Mouse (Mus musculus): Measurements from ENCODE around the gene Pomc. TPM values are rescaled to one million over a fixed set of nuclear protein-coding genes. Genes with fewer than 3 reads are reported as not detected.
"Not testable (repeated sequence)": the region's sequence is repeated elsewhere in the genome, so short reads cannot be mapped to it uniquely, and the experiment has no call there.

The Pomc gene
- polyA plus RNA-seq, 1 experiment, result not detected

DNA sequence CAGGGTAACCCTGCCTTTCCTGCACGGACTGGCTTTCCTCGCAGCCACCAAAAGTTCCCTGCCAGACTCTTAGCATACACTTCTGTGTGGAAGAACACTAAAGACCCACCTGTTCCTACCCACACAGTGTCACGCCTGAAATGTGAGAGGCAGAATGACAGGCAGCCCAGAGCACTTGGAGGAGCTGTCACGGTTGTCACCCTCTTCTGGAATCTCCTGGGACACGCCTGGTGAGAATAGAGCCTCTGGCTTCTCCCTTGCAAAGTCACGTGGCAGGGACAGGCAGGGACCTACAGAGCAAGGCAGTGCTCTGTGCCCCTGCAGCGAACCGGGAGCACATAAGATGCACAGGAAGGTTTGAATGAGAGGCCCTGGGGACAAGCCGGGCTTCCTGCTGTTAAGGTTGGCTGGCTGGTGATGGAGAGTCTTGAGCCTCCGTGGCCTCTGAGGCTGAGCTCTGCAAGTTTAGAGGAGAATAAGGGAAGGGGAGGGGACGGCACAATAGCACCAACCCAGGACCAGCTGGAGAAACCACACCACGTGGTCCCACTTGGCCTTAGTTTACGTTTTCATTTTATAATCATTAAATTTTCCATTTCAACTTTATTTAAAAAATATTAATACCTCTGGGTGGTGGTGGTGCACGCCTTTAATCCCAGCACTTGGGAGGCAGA, 36.9 kb upstream of the Pomc start:
- TF ChIP-seq POLR2A (IDR thresholded peaks at IDR 0.05; ENCODE audit: borderline replicate concordance, control insufficient read depth, low read depth, low read length) (no peak), CTCF (IDR thresholded peaks at IDR 0.05; ENCODE audit: control insufficient read depth, insufficient read depth, low read length) (no peak)
- WGBS, result 33% methylated on average over 14 of the region's 14 CpGs
- H3K4me1 ChIP-seq (ENCODE audit: control insufficient read depth, insufficient read depth, low read length), result no peaks in the 10 kb centered on the region

DNA sequence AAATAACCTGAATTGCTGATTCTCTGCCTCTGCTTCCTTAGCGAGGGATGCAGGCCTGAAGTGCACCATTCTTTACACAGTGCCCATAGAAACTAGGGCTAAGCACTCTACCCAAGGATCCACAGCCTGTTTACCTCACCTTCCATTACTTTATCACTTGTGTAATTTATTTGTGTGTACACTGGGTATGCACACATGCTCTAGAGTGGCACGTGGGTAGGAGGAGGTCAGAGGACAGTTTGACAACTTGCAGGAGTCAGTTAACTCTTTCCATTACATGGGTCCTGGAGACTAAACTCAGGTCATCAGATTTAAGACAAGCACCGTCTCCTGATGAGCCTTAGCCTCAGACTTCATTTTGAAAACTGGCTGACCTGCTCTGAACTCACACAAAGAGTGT, 36.2 kb upstream of the Pomc start:
- WGBS, result 67% methylated on average over 3 of the region's 3 CpGs
- no peak overlapping the region for H3K4me3 ChIP-seq (replicated peaks; ENCODE audit: control insufficient read depth, low read depth, low read length)
- no peaks in the 10 kb centered on the region for H3K4me1 ChIP-seq (ENCODE audit: control insufficient read depth, insufficient read depth, low read length)
- TF ChIP-seq CTCF (IDR thresholded peaks at IDR 0.05; ENCODE audit: control insufficient read depth, insufficient read depth, low read length), result no peak
- no peak for TF ChIP-seq POLR2A (IDR thresholded peaks at IDR 0.05; ENCODE audit: borderline replicate concordance, control insufficient read depth, low read depth, low read length)
- H3K27ac ChIP-seq (ENCODE audit: control insufficient read depth, insufficient read depth, low read depth, low read length, poor library complexity), result no peak overlapping the region

More for the DNA sequence above, 36.9 kb upstream of the Pomc start:
- no peak overlapping the region for H3K27ac ChIP-seq (ENCODE audit: control insufficient read depth, insufficient read depth, low read depth, low read length, poor library complexity)
- no peak overlapping the region for H3K4me3 ChIP-seq (replicated peaks; ENCODE audit: control insufficient read depth, low read depth, low read length)

DNA sequence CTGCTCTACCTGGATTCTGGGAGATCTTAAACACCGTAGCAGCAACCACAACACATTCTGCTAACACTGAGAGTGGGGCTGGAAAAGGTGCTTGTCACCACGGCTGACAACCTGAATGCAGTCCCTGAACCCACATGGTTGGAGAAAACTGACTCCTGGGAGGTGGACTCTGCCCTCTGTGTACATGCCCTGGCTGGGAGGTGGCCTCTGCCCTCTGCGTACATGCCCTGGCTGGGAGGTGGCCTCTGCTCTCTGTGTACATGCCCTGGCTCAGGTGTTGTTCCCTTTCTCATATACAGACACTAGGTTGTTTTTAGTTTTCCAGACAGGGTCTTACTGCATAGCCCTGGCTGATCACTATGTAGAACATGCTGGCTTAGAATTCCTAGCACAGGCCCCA, 35.3 kb upstream of the Pomc start:
- Histone ChIP-seq H3K4me1 (ENCODE audit: control insufficient read depth, insufficient read depth, low read length) (no peaks in the 10 kb centered on the region), H3K4me3 (replicated peaks; ENCODE audit: control insufficient read depth, low read depth, low read length) (no peak overlapping the region), H3K27ac (ENCODE audit: control insufficient read depth, insufficient read depth, low read depth, low read length, poor library complexity) (no peak overlapping the region)
- TF ChIP-seq POLR2A (IDR thresholded peaks at IDR 0.05; ENCODE audit: borderline replicate concordance, control insufficient read depth, low read depth, low read length) (no peak), CTCF (IDR thresholded peaks at IDR 0.05; ENCODE audit: control insufficient read depth, insufficient read depth, low read length) (no peak)
- 85% methylated on average over 3 of the region's 3 CpGs for WGBS

DNA sequence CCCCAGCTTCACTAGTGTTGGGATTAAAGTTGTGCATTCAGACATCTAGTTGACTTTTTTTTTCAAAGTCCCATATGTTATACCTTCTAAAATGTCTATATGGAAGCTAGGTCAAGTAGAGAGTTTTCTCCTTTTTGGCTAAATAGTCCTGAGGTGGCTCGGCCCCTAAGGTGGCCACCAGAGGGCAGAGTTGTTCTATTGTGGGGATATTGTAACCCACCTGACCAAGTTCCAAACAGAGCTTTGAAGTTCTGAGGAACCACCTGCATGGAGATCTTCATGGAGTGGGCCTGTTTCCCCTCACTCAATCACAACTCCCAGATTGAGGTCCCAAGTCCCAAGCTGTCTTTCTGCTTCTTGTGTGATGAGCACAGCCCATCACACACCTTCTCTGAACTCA, 28.6 kb upstream of the Pomc start:
- WGBS, result 2% methylated on average over 1 of the region's 1 CpGs
- H3K27ac ChIP-seq (ENCODE audit: control insufficient read depth, insufficient read depth, low read depth, low read length, poor library complexity), result no peak overlapping the region
- H3K4me3 ChIP-seq (replicated peaks; ENCODE audit: control insufficient read depth, low read depth, low read length), result no peak overlapping the region
- no peaks in the 10 kb centered on the region for H3K4me1 ChIP-seq (ENCODE audit: control insufficient read depth, insufficient read depth, low read length)
- TF ChIP-seq POLR2A (IDR thresholded peaks at IDR 0.05; ENCODE audit: borderline replicate concordance, control insufficient read depth, low read depth, low read length), result no peak
- peak; percentile 63 for TF ChIP-seq CTCF (IDR thresholded peaks at IDR 0.05; ENCODE audit: control insufficient read depth, insufficient read depth, low read length)

DNA sequence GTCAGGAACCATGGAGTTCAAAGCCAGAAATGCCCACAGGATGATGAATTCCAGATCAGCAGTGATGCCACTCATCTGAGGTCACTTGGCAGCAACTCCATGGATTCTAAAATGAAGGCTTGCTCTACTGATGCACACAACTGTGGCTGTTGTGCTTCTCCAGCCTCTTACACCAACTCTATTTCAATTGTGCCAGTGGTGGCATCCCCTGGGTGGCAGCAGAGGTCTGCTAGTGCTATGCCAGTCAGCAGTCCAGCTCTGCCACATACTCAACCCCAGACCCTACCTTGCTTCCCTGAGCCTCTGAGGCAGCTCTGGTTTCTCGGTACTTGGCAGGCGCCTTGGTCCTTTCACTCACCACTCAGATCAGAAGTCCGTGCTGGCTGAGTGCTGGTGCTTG, 25.9 kb upstream of the Pomc start:
- Histone ChIP-seq H3K27ac (ENCODE audit: control insufficient read depth, insufficient read depth, low read depth, low read length, poor library complexity) (no peak overlapping the region), H3K4me3 (replicated peaks; ENCODE audit: control insufficient read depth, low read depth, low read length) (no peak overlapping the region), H3K4me1 (ENCODE audit: control insufficient read depth, insufficient read depth, low read length) (no peaks in the 10 kb centered on the region)
- TF ChIP-seq CTCF (IDR thresholded peaks at IDR 0.05; ENCODE audit: control insufficient read depth, insufficient read depth, low read length), result no peak
- TF ChIP-seq POLR2A (IDR thresholded peaks at IDR 0.05; ENCODE audit: borderline replicate concordance, control insufficient read depth, low read depth, low read length), result no peak
- 65% methylated on average over 3 of the region's 3 CpGs for WGBS

DNA sequence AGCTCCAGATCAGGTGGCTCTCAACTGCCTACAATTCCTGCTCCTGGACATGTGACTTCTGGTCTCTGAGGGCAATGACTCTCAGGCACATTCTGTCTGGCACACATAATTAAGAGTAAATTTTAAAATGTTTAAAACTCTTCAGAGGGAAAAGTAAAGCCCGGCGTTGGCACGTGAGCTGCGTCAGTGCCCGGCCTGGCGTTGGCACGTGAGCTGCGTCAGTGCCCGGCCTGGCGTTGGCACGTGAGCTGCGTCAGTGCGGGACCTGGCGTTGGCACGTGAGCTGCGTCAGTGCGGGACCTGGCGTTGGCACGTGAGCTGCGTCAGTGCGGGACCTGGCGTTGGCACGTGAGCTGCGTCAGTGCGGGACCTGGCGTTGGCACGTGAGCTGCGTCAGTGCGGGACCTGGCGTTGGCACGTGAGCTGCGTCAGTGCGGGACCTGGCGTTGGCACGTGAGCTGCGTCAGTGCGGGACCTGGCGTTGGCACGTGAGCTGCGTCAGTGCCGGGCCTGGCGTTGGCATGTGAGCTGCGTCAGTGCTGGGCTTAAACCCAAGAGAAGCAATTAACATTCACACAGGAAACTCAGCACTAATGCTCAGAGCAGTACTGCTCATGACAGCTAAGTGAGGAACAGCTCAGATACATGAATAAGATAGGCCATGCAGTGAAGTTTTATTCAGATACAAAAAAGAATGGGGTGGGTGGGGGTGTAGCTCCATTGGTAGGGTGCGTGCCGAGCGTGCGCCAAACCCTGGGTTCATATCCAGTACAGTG, 24.5 kb upstream of the Pomc start:
- 90% methylated on average over 39 of the region's 47 CpGs for WGBS
- not testable (repeated sequence) for H3K4me3 ChIP-seq (replicated peaks; ENCODE audit: control insufficient read depth, low read depth, low read length); H3K4me1 ChIP-seq (ENCODE audit: control insufficient read depth, insufficient read depth, low read length); H3K27ac ChIP-seq (ENCODE audit: control insufficient read depth, insufficient read depth, low read depth, low read length, poor library complexity)

DNA sequence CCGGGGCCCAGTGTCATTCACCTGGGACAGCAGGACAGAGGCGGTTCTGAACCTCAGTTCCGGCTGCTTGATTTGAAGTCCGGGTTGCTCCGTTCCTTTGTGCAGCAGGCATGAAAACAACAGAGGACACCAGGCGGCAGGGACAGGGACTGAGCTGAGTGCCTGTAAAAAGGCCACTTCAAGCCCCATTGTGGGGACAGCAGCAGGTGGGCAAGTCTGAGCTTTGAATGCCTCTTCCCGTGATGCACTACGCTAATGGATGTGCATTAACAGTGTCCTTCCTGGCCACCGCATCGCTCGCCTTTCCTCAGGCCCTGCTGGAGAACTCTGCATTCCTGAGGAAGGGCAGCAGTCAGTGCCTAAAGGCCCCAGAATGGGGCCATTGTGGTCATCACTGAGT, 12.7 kb upstream of the Pomc start:
- H3K4me3 ChIP-seq (replicated peaks; ENCODE audit: control insufficient read depth, low read depth, low read length), result no peak overlapping the region
- 72% methylated on average over 11 of the region's 11 CpGs for WGBS
- no peak overlapping the region for H3K27ac ChIP-seq (ENCODE audit: control insufficient read depth, insufficient read depth, low read depth, low read length, poor library complexity)
- no peak for TF ChIP-seq POLR2A (IDR thresholded peaks at IDR 0.05; ENCODE audit: borderline replicate concordance, control insufficient read depth, low read depth, low read length)
- TF ChIP-seq CTCF (IDR thresholded peaks at IDR 0.05; ENCODE audit: control insufficient read depth, insufficient read depth, low read length), result no peak
- no peaks in the 10 kb centered on the region for H3K4me1 ChIP-seq (ENCODE audit: control insufficient read depth, insufficient read depth, low read length)

DNA sequence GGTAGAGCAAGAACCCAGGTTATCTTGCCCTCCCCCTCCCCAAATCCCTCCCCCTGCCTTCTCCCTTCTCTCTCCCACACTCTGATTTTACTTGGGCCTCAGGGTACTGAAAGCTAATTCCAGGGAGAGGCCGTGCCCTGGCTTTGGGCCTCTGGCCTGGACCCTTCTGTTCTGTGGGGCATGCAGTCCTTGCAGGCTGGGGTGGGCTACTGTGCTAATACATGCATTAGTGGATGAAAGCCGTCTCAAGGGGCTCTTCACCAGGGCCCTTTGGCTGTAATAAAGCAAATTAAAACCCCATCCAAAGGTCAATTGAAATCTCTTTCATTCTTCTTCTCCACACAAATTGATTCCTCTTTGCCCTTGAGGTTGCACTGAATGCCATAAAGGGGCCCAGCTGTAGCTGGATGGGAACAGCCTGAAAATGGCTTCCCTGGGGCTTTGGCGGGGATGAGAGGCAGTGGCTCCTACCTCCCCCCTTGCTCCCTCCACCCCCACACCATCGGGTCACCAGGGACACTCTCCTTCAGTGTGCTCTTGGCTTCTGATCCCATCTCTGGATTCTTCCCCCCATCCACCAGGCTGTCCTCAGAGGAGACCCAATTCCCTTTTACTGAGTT, 10.2 kb upstream of the Pomc start:
- Histone ChIP-seq H3K4me3 (replicated peaks; ENCODE audit: control insufficient read depth, low read depth, low read length) (no peak overlapping the region), H3K27ac (ENCODE audit: control insufficient read depth, insufficient read depth, low read depth, low read length, poor library complexity) (no peak overlapping the region), H3K4me1 (ENCODE audit: control insufficient read depth, insufficient read depth, low read length) (no peaks in the 10 kb centered on the region)
- WGBS, result 74% methylated on average over 4 of the region's 4 CpGs
- TF ChIP-seq POLR2A (IDR thresholded peaks at IDR 0.05; ENCODE audit: borderline replicate concordance, control insufficient read depth, low read depth, low read length) (no peak), CTCF (IDR thresholded peaks at IDR 0.05; ENCODE audit: control insufficient read depth, insufficient read depth, low read length) (no peak)

Measured in bone marrow, adult 2 months (tissue).